Mouse (Mus musculus) c-Kit-positive CD71-positive TER-119-negative erythroid progenitor cells, embryonic 14.5 days (primary cell): Measurements from ENCODE around the gene B3galnt1.

Experiments
- DNase-seq: peaks from one replicate; pipeline ENCODE4 v3.0.0-alpha.2; 2013; ENCODE audit warnings: low read depth

Gene B3galnt1

DNA sequence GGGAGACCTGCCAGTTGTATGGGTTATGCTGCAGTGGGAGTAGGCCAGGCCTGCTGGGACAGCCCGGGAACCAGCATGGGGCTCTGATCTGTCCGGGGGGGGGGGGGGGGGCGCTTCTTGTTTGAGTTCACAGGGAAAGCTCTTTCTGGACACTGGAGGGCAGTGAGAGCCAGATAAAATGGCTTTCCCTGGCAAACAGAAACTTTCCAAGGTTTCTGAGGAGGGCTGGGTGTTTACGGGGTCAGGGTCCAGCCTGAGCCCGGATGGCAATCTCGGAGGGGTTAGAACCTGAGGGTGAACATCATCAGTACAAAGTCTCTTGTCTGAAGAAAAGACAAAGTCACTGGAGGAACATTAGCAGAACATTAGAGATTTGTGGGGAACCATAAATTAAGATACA lies 35.4 kb downstream of the B3galnt1 start:
- no peak for DNase-seq

DNA sequence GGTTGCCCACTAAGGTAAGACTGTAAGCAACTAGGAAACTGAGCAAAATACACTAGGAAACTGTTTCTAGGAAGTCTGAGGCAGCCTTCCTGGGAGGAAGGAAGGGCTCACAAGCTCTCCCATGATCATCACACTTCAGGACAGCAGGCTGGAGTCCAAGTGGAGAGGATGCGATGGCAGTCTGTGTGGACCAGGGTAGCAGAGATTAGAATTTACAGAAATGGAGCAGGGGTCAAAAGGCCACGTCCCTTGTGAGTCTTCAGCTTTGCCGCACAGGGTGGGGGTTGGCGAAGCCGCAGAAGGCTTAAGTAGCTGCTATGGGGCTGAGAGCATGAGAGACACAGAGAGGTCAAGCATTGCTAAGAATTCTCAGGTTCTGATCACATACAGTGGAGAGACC lies 37.1 kb downstream of the B3galnt1 start:
- DNase-seq, result no peak

DNA sequence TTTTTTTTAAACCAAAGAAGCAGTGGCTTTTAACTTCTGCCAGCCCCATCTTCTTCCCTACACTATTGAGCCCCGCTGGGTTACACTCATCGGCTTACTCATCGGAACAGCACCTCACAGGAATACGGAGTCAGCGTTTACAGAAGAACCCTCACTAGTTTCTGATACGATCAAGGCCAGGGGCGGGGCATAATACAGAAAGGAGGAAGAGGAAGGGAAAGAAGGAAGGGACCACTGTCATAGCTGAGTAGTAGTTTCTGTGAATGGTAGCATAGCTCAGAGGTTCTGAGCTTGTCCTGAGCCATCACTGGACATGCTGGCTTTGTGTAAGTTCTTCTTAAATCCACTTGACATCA lies 38.8 kb downstream of the B3galnt1 start:
- no peak for DNase-seq

DNA sequence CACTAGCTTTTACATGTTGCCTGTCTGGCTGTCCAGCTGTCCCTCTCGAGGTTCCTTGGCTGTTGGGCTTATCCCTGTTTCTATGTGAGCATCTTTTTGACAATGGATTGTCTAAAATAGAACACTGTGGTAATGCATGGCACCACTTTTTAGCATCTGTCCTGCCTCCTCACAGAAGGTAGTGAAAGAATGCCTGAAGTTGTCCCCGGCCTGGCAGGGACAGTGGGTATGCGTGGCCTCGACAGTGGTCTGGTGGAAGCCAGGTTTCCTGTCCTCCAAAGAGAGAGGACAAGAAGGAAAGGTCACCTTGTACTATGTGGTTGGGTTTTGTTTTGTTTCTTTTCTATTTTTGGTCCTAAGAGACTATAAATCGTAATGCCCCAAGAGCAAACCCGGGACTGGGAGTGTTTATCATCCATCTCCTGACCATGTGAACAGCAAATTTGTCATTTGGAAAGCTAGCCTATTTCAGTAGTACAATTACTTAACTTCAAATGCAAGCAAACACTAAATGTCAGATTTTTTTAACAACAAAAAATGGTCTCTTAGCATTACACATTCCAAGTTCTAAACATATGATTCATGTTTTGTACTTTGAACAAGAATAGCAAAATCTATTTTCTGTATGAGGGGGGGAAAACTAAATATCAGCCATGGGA lies 39.3 kb downstream of the B3galnt1 start:
- no peak for DNase-seq

DNA sequence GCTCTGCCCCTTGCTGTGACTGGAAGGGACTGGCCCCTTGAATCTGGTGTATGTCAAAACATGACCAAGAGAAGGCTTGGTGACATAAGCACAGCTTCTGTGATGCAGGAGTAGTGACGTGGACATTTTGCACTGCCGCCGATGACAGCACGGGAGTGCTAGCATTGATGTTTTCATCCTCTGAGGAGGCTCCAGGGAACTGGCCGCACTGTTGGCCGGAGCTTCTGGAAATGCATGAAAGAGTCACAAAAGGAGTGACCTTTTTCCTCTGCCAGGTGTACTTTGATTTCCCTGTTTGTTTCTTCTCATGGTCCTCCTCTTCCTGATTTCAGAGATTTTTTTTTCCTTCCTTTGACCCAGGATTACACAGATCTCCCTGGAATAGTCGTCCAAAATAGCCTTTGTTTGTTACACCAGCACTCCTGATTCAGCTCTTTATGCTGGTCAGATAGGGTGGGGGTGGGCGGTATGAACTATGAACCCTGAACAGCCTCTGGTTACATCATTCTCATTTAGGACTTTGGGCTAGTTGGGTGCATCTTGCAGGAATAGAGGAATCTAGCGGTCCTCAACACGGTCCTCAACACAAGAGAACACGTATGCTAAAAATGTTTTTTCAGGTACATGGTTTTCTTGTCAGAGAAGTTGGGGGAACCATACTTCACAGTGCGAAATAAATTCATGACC lies 42.5 kb downstream of the B3galnt1 start:
- DNase-seq, result no peak

DNA sequence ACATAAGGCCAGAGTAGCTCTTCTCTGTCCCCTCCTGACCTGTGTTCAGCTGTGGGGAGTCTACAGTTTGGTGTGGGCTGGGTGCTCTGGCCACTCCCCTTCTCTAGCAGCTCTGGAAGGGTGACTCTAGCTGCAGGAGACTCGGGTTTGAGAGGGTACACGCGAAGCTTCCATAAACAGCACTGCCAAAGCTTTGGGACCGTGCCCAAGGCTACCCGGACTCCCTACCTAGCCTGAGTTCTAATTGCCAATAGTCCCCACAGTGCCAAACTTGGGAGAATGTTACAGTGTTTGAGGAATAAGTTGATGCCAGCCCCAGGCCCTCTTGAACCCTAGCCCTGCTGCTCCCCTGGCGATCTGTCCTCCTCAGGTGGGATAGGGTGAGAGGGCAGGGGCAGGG lies 43.2 kb downstream of the B3galnt1 start:
- no peak for DNase-seq

DNA sequence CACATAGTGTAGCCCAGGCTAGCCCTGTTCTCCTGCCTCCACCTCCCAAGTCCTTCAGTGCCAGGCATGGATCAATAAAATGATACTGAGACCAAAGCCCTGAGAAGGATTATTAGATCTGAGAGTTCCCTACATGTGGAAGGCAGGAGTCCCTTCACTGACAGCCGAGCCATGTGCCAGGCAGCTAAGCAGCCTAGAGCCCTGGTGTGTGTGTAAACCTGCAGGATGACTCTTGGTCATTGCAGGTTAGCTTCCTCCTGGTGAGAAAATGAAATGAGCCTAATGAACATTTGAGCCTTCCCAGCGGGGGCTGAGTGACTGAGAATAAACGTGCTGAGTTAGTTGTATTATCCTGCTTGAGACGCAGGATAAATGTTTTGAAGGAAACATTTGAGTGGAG lies 49.2 kb downstream of the B3galnt1 start:
- DNase-seq, result no peak

DNA sequence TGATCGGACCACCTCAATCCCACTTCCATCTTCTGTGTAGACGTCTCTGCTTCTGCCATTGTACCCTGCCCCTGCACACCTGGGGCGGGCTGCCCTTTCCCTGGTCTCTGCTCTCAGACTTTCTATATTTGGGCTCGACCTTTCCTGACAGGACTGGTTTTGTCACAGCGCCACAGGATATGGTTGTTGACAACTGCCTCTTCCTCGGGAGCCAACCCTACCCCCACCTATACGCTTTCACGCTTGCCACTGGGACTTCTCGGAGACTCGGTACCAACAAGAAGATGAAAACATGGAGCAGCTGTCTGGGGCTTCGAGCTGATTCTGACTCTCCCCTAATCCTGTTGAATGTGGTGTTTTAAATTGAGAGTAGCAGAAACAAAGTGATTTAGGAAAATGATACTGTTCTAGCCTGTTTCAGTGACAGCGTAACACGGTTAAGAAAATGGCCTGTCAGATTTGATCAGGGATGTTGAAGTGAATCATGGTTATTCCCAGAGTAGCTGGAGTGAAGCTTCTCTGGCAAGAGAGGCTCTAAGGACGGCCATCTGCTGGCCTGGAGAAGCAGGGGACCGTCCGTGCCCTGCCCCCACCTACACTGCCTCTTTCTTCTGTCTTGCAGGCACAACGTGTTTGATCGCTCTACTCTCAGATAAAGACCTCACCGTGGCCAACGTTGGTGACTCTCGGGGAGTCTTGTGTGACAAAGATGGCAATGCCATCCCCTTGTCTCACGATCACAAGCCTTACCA lies 49.9 kb downstream of the B3galnt1 start:
- DNase-seq, result no peak

DNA sequence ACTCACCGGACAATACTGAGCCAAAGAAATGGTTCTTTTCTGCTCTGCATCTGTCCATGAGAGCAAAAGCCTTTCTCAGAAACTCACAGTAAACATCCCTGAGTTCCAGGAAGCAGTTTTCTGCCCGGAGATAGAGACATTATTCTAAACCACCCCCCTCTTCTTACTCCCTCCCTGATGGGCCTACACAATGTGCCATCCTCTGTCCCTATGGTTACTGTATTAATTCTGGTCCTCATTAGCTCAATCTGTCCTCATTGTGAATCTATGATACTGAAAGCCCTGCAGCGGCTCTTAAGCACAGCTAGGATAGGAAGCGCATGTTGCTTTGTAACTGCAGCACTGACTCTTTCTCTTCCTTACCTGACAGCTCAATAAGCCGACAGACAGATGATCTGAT lies 53.7 kb downstream of the B3galnt1 start:
- DNase-seq, result no peak

DNA sequence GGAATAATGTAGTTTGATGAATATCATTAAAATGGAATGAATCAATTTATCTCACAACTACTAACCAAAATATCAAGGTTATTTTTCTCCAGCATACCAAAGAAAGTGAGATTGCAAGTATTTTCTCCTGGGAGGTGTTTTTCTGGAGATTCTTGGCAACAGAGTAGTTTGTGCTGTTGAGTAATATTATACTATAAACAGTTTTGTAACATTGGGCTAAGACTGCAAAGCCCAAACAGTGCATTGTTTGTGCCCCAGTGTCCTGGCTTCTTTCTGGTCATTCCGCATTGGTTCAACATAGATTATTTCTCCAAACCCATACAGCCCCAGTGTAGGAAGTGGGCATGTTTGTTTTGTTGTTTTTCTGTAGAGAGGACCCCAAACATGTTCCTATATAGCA lies 55.0 kb downstream of the B3galnt1 start:
- DNase-seq, result no peak

DNA sequence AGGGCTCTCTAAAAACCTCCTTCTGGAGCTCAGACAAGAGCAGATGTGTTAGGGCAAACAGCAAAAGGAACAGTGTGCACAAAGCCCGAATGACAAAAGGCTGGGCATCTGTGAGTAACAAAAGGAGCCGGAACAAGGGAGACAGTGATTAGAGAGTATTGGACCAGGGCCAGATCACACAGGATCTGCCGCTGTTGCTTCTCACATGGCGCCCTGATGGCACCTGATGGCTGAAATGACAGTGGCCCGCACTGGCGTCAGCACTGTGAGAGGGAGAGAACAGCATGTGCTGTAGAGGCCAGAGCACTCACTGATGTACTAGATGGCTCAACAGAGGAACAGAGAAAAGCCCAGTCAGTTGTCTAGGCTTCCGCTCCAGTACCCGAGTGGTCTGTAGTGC lies 55.8 kb downstream of the B3galnt1 start:
- DNase-seq, result no peak

DNA sequence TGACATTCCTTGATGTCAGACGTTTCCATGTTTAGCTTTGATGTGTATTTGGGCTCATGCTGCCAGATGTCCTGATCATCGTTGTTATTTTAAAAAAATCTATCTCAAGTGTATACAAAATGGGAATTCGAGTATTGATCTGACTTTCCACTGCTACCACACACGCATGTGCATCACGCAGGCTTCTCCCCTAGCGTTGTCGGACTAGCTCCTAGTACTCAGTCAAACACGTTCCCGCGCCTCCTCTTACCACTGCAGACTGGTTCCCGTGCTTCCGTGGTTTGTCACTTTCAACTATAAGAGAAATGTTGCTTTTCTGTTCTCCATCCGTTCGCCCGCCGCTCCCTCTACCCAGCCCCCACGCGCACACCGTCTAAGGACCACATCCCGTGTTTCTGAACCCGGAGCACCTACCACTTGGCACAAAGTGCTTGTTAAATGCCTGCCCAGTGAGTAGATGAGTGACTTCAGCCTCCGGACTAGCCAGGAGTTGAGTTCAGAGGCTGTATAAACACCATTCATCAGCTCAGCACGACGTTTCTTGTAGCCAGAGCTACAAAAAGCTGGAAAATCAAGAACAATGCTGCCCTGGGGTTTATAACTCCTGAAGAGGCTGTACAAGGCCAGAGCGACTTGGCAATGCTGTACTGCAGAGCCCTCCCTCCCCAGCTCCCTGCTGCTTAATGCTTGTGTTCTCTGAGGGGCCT lies 62.7 kb downstream of the B3galnt1 start:
- no peak for DNase-seq

DNA sequence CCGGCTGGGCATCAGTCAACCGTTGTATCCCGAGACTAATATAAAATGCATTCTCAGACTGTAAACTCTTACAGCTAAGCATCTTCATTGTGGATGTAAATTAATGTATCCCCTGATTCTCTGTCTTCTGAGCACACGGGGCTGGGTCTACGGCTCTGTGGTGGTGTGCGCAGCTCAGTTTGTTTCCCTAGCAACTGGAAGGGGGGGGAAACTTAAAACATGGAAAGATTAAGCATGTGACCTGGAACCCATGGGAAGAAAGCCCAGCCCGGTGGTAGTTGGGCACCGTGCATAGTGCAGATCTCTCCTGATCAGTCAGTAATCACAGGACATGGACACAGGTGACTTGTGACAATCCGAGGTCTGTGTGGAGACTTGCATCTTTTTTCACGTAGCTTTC lies 63.3 kb downstream of the B3galnt1 start:
- DNase-seq, result no peak

DNA sequence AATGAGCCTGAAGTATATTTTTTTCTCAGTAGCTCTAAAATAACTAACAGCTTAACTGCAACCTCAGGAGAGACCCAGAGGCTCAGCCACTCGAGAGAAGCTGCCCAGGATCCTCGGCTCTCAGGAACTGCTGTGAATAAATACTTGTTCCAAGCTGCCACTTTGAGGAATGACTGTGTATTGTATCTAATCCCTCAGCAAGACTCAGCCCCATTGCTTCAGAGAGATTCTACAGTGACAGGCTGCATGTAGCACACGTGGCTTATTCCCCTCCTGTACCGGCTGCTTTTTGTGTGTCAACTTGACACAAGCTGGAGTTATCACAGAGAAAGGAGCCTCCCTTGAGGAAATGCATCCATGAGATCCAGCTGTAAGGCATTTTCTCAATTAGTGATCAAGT lies 66.1 kb downstream of the B3galnt1 start:
- DNase-seq, result no peak

DNA sequence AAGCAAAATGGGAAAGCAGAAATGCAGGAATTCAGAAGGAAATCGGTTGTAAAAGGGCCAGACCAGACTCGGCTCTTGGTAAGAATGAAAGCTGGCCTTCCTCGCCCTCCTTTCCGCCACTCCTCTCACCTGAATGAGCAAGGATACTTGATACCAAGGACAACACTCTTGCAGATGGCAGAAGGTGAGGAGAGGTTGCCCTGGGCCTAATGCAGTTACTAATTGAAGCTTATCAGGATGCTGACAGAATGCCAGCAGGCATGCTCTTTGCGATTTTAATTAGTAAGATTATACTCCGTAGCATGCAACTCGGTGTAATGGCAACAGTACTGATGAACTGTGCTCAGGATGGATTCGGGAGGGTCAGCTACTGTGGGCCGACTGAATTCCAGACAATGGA lies 67.2 kb downstream of the B3galnt1 start:
- DNase-seq, result no peak

DNA sequence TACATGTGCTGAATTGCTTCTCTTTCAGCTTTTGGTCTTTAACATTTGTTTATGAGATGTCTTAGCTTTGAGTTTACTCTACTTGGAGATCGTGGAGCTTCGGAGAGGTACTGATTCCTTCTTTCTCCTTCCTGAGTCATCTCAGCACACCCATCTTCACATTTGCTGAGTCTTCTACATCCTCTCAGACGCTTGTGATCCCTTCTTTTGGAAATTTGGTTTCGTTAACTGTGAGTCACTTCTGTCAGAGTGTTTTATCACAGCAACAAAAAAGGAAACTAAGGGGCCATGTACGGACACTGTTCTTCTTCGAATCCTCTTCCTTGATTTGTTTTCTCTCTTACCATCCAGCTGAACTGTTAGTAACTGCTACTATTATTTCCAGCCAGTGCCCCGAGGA lies 69.2 kb downstream of the B3galnt1 start:
- DNase-seq, result no peak

DNA sequence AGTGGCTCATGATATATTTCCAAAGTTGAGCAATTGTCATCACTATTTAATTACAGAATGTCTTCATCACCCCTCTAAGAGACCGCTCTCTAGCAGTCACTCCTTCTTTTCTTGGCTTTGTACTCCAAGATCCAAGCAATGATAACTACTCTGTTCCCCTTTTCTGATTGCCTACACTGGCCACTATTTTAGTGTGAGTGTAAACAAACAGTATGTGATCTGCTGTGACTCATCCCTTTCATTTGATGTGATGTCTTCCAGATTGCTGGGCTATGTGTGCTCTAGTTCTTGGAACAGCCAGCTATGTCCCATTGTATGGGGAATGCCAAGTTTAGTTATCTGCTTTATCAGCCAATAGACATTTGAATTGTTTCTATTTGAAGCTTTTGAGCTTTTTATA lies 71.4 kb downstream of the B3galnt1 start:
- no peak for DNase-seq

DNA sequence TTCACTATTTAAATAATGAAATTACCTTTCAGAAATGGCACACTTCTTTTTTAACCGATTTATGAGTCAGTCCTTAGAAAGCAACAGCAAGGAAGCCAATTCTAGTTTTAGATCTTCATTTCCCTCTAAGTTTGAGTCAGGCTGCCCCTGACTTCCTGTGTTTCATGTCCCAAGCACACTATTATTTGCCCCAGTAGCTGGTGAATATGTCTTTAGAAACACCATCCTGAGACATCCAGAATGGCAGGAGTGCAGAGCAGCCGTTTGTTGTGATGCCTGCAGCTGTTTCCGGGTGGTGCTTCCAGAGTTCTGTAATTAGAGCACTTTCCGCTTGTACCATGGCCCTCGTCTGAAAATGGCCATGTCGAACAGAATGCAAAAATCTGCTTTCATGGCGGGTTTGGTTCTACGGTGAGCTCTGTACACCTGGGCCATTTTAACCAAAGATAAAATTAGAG lies 73.7 kb downstream of the B3galnt1 start:
- no peak for DNase-seq

DNA sequence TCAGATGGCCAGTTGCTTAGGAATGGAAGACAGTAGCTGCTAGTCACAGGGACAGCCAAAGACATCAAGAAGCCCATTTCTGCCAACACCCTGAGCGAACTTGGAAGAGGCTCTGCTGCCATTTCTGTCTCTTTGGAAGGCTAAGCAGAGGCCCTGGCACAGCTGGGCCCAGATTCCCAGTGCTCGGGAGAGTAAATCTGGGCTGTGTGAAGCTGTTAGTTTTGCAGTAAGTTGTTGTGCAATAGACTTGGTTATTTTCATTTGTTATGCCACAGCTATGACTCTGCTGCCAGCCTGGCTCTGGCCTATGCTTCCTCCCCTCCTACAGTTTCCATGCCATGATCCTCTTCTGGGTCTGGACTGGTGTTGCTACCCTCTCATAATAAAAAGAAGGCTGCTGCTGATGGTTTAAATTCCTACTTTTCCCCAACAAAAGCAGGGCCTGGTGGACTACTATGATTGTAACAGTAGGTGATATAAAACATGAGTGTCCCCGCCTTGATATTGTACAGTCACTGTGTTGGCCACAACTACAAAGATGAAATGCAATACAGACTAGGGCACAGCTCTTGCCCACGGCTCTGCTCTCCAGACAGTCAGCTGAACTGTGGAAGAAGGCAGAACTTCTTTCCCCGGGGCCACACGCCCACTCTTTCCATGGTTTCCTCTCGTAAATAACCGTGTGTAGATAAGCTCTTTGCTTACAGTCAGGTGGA lies 74.2 kb downstream of the B3galnt1 start:
- no peak for DNase-seq
